Comparison of ENCODE assay signal across 18 mouse cellular contexts in the genomic region with DNA sequence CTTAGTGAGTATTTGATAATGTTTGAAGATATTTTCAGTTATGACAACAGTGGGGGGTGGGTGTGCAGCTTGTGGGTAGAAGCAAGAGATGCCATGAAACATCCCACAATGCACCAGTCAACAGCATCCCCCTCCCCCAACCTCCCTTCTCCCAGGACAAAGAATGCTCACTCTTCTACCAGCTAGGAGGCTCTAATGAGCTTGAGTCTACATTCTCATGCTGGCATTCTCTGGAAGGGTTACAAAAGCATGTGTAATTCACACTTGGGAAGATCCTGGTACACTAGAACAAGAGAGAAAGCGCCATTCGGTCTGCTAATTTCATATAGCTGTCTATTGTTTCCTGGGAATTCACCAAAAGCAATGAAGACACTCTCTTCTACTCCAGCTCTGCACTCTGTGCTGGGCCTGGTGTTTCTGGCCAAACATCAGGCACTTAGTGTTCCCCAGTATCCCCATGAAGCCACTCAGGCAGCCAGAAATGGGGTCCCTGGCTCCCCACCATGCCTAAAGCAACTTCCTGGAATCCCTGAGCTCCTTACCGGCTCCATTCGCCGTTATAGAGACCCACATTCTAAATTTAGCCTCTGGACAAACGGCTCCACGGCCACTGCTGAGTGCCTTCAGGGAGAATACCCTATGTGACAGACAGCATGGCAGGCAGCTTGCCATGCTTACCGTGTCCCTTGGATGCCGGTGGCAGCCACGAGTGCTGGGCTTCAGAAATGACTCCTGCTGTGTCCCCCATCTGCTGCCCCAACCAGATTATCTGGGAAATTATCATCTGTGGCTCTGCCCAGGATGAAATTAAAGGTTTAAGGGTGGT.
DNase-seq lines count a peak whose midpoint lies in the region; TF ChIP-seq lines count a peak whose summit lies in the region.
"Had no signal": no experiment of that assay in that cellular context is flagged by ENCODE, and none has a peak within 500 bp of the region (broad histone marks: within the 10 kb centered on the region; RNA-seq: fewer than 3 reads in every experiment).

No protein-coding gene starts in this region.

- peak; percentile 94 for DNase-seq in heart, adult 11 months
- no peak for DNase-seq in heart, postnatal 4 days
- DNase-seq in left cerebral cortex, postnatal 4 days, result peak; percentile 63
- DNase-seq in left cerebral cortex, postnatal 36 days (ENCODE audit: low spot score in 2 of 2), result no peak
- DNase-seq in cerebellum, adult 9-11 months, result peak; percentile 83
- DNase-seq in skeletal muscle tissue, adult 2 months (ENCODE audit: low read depth, low spot score), result peak; percentile 24
- no peak for DNase-seq in spleen, adult 18-20 months
- no peak for DNase-seq in thymus, adult 2 months
- DNase-seq: adrenal gland, adult 2 months; gastrocnemius, adult 2 months; kidney, adult 18-20 months; kidney, postnatal 10 days; lung, postnatal 10 days; right cerebral cortex, postnatal 14 days had no signal

- H3K27me3 ChIP-seq in thymus, adult 2 months (ENCODE audit: control insufficient read depth, insufficient read depth, low read length), result no peaks in the 10 kb centered on the region
- H3K27me3 ChIP-seq: CH12.LX had no signal

- TF ChIP-seq POLR2A in thymus, adult 2 months (IDR thresholded peaks at IDR 0.05; ENCODE audit: control insufficient read depth, extremely low read depth, insufficient read depth, low read length, poor library complexity), result no peak

- TF ChIP-seq CTCF in thymus, adult 2 months (IDR thresholded peaks at IDR 0.05; ENCODE audit: borderline replicate concordance, control insufficient read depth, extremely low read depth, insufficient read depth, low read length, poor library complexity), result no peak

- H3K4me3 ChIP-seq in thymus, adult 2 months (ENCODE audit: control insufficient read depth, insufficient read depth, low read length), result no peak overlapping the region
- H3K4me3 ChIP-seq: erythroblast, embryonic 14.5 days; gastrocnemius, adult 2 months; limb, embryonic 15.5 days had no signal

- H3K27ac ChIP-seq in thymus, adult 2 months (ENCODE audit: control insufficient read depth, insufficient read depth, low read length), result no peak overlapping the region
- H3K27ac ChIP-seq: gastrocnemius, adult 2 months; hindbrain, embryonic 14.5 days; limb, embryonic 15.5 days had no signal

- WGBS in thymus, adult 2 months, result 83% methylated on average over 10 of the region's 10 CpGs

- no peaks in the 10 kb centered on the region for H3K36me3 ChIP-seq in thymus, adult 2 months (ENCODE audit: control insufficient read depth, insufficient read depth, low read length)
- H3K36me3 ChIP-seq: limb, embryonic 15.5 days had no signal

- no peaks in the 10 kb centered on the region for H3K4me1 ChIP-seq in thymus, adult 2 months (replicated peaks; ENCODE audit: control insufficient read depth, insufficient read depth, low read length)

- intact Hi-C loops in left cerebral cortex, postnatal 4 days (cut with DNase I), result no loop called here
- intact Hi-C loops in left cerebral cortex, postnatal 36 days (cut with DNase I), result no loop called here

Comparison
In these comparisons a context has a peak if more than half of its experiments do, and no peak if none do; other contexts are left out.
1. DNase-seq: peak in heart, adult 11 months (single experiment), left cerebral cortex, postnatal 4 days (single experiment), cerebellum, adult 9-11 months (single experiment) and skeletal muscle tissue, adult 2 months (single experiment); none in heart, postnatal 4 days (single experiment), left cerebral cortex, postnatal 36 days (0 of 2), spleen, adult 18-20 months (0 of 2) and thymus, adult 2 months (single experiment).